Mouse (Mus musculus) neural tube, embryonic 12.5 days (tissue): ENCODE data around the gene Rasgrf2. TPM values are rescaled to one million over a fixed set of nuclear protein-coding genes. Genes with fewer than 3 reads are reported as not detected.
A peak's percentile ranks its signal among the peaks of the same experiment; 100 is the strongest.

Experiments
- ATAC-seq: fragments of 200-750 bp; cut with Nextera tagmentation; 2 replicates; pipeline ENCODE4 v1.8.0; 2017; ENCODE audit warnings: low read depth, mild to moderate bottlenecking, moderate TSS enrichment, moderate library complexity; ENCODE audit not compliant: low FRiP score
- H3K27ac ChIP-seq: fragments of 300-500 bp; sonication (generic); 2 replicates; pipeline ENCODE4 v1.5.1; 2016
- H3K27me3 ChIP-seq: fragments of 300-500 bp; sonication (generic); replicated peaks from 2 replicates; pipeline ENCODE4 v1.6.1; 2016; ENCODE audit warnings: mild to moderate bottlenecking
- H3K36me3 ChIP-seq: fragments of 300-500 bp; sonication (generic); 2 replicates; pipeline ENCODE4 v1.6.1; 2016; ENCODE audit warnings: mild to moderate bottlenecking
- H3K4me1 ChIP-seq: fragments of 300-500 bp; sonication (generic); 2 replicates; pipeline ENCODE4 v1.6.1; 2016
- H3K4me2 ChIP-seq: fragments of 300-500 bp; sonication (generic); replicated peaks from 2 replicates; pipeline ENCODE4 v1.6.1; 2016; ENCODE audit warnings: mild to moderate bottlenecking
- H3K4me3 ChIP-seq: fragments of 300-500 bp; sonication (generic); 2 replicates; pipeline ENCODE4 v1.5.1; 2016
- H3K9ac ChIP-seq: fragments of 300-500 bp; sonication (generic); 2 replicates; pipeline ENCODE4 v1.6.1; 2016; ENCODE audit warnings: mild to moderate bottlenecking
- H3K9me3 ChIP-seq: fragments of 300-500 bp; sonication (generic); 2 replicates; pipeline ENCODE4 v1.6.1; 2016; ENCODE audit warnings: mild to moderate bottlenecking
- WGBS: fragments of 180-500 bp; shearing (Covaris S2); methylation state at CpG from one replicate; pipeline ENCODE4 v1.1.7; 2016; 5-methylcytosine and 5-hydroxymethylcytosine counted together
- polyA plus RNA-seq: library from polyadenylated mRNA; unstranded; fragments of >200 nt; fragmentation: Nextera tagmentation; extraction: Ambion mirVana; gene quantifications from 2 replicates; pipeline ENCODE4 v1.2.1, GENCODE M21; 2016

Rasgrf2 gene
- polyA plus RNA-seq, 1 experiment from 2014 or later: 0.56 TPM

- WGBS: 78% methylated on average over 7 of the region's 7 CpGs
- Histone ChIP-seq H3K4me1 (no peaks in the 10 kb centered on the region), H3K27me3 (no peaks in the 10 kb centered on the region), H3K9ac (no peak overlapping the region), H3K4me2 (no peak overlapping the region), H3K4me3 (no peak overlapping the region), H3K9me3 (no peaks in the 10 kb centered on the region), H3K27ac (no peak overlapping the region), H3K36me3 (no peaks in the 10 kb centered on the region)
- no peak for ATAC-seq
Measured at GRCm38 (mm10) chr13:92098484-92098883, 33.0 kb downstream of the Rasgrf2 start.

DNA sequence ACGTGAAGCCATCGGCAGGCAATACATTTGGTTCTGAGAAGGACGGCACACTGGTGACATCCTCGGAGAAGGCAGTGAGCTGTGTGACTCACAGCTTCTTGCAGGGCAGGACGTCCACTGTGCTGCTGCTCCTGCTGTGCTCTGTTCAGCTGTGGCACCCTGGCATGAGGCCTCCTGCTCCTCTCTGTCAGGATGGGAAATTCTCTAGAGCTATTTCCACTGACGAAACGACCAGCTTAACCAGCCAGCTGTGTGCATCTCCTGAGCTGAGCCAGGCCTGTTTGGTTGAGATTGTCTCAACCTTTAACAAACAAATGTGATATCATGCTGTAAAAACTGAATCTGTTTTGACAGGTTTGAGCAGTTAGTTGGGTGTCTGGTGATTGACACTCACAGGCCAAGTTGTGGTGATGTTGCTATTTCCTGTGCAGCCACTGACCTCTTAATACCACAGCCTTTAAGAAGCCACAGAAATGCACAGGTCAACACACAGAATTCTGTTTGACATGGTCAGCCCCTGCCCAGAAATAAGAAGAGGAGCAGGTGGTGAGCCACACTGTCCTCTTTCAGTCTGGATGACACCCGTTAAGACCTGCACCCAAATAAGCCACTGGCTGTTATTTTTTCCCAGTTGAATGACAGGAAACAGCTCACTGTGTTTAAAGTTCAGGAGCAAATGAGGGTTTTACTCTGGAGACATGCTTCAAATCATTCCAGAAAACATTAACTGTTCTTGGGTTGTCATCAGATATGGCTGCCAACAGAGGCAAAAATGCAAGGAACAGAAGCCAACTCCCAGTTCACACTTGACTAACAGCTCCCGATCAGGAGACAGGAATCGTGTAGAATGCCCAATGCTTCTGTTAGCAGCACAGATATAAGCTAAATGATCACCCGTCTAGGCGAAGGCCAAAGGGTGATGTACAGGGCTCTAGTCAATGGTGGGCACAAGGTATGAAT lies 36.0 kb downstream of the Rasgrf2 start:
- Histone ChIP-seq H3K4me3 (no peak overlapping the region), H3K4me2 (no peak overlapping the region), H3K27me3 (no peaks in the 10 kb centered on the region), H3K4me1 (no peaks in the 10 kb centered on the region), H3K9ac (no peak overlapping the region), H3K36me3 (no peaks in the 10 kb centered on the region), H3K9me3 (no peaks in the 10 kb centered on the region), H3K27ac (no peak overlapping the region)
- ATAC-seq: no peak
- WGBS: 74% methylated on average over 12 of the region's 12 CpGs

GRCm38 (mm10) chr13:92093712-92094290 lies 37.7 kb downstream of the Rasgrf2 start:
- Histone ChIP-seq H3K4me2 (no peak overlapping the region), H3K9me3 (no peaks in the 10 kb centered on the region), H3K9ac (no peak overlapping the region), H3K27me3 (no peaks in the 10 kb centered on the region), H3K36me3 (no peaks in the 10 kb centered on the region), H3K4me3 (no peak overlapping the region), H3K4me1 (no peaks in the 10 kb centered on the region), H3K27ac (no peak overlapping the region)
- ATAC-seq: no peak
- 89% methylated on average over 6 of the region's 6 CpGs for WGBS

DNA sequence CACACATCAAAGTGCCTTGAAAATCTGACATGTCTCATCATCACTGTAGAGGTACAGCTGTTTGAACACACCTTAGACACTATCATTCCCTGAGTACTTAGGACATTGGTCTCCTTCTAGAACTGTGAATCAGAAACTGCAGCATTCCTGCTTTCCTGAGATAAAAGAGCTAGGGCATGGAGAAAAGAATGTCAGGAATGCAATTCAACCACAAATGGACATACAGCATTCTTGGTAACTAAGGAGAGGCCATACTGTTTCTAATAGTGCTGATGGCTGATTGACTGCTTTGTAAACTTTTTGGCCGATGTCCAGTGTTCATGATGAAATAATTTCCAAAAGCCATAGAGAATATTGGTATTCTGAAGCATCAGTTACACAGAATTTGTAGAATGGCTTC lies 58.3 kb downstream of the Rasgrf2 start:
- no peaks in the 10 kb centered on the region for H3K9me3 ChIP-seq
- H3K4me2 ChIP-seq: no peak overlapping the region
- no peaks in the 10 kb centered on the region for H3K27me3 ChIP-seq
- no peaks in the 10 kb centered on the region for H3K36me3 ChIP-seq
- H3K4me3 ChIP-seq: no peak overlapping the region
- H3K4me1 ChIP-seq: no peaks in the 10 kb centered on the region
- no peak for ATAC-seq
- WGBS: 86% methylated on average over 1 of the region's 1 CpGs
- H3K27ac ChIP-seq: no peak overlapping the region
- H3K9ac ChIP-seq: no peak overlapping the region

- no peaks in the 10 kb centered on the region for H3K36me3 ChIP-seq
- H3K4me1 ChIP-seq: no peaks in the 10 kb centered on the region
- no peak for ATAC-seq
- H3K4me3 ChIP-seq: no peak overlapping the region
- no peaks in the 10 kb centered on the region for H3K27me3 ChIP-seq
- H3K9me3 ChIP-seq: no peaks in the 10 kb centered on the region
- no peak overlapping the region for H3K4me2 ChIP-seq
- H3K9ac ChIP-seq: no peak overlapping the region
- no peak overlapping the region for H3K27ac ChIP-seq
Measured at GRCm38 (mm10) chr13:92068651-92069050, 62.8 kb downstream of the Rasgrf2 start.

GRCm38 (mm10) chr13:92067831-92068230 lies 63.6 kb downstream of the Rasgrf2 start:
- no peak for ATAC-seq
- no peaks in the 10 kb centered on the region for H3K27me3 ChIP-seq
- WGBS: 77% methylated on average over 2 of the region's 2 CpGs
- H3K36me3 ChIP-seq: no peaks in the 10 kb centered on the region
- H3K4me3 ChIP-seq: no peak overlapping the region
- no peaks in the 10 kb centered on the region for H3K9me3 ChIP-seq
- H3K4me1 ChIP-seq: no peaks in the 10 kb centered on the region
- no peak overlapping the region for H3K27ac ChIP-seq
- no peak overlapping the region for H3K4me2 ChIP-seq
- no peak overlapping the region for H3K9ac ChIP-seq

DNA sequence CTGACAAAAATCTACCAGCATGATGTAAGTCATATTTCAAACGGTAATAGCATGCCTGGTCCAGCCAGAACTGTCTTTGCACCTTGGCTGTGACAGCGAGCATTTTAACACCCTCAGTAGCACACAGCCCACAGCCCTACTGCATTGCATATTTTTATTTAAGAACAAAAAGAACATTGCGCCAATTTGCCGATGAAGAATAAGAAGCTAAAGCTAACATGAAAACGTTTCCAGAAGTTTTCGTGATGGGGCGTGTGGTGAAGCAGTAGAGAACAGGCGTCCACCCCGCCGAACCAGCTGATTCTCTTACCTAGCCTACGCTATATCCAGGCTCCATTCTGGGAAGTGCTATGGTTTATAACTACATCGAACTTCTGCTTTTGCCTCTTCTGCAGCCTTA lies 77.7 kb downstream of the Rasgrf2 start:
- no peak overlapping the region for H3K4me3 ChIP-seq
- no peaks in the 10 kb centered on the region for H3K9me3 ChIP-seq
- ATAC-seq: no peak
- no peaks in the 10 kb centered on the region for H3K36me3 ChIP-seq
- no peak overlapping the region for H3K4me2 ChIP-seq
- H3K4me1 ChIP-seq: no peaks in the 10 kb centered on the region
- 96% methylated on average over 12 of the region's 12 CpGs for WGBS
- no peak overlapping the region for H3K9ac ChIP-seq
- no peaks in the 10 kb centered on the region for H3K27me3 ChIP-seq
- H3K27ac ChIP-seq: no peak overlapping the region

DNA sequence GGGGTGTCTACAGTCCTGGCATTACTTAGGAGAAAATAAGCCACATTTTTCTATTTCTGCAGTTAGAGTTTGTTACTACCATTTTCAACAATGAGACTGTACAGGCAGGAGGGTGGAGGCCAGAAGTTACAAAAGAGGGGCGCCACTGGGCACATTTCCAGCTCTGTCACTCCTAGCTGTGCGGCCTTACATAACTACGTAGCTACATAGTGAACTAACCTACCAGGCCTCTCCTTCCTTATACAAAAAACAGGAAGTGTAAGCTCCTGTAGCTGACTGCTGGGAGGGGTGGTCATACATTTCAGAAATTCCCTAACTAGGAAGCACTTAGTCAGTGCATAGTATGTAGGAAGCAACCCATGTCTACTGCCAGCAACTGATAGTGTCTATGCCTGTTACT lies 78.5 kb downstream of the Rasgrf2 start:
- Histone ChIP-seq H3K9ac (no peak overlapping the region), H3K27ac (no peak overlapping the region), H3K4me2 (no peak overlapping the region), H3K4me1 (no peaks in the 10 kb centered on the region), H3K9me3 (no peaks in the 10 kb centered on the region), H3K27me3 (no peaks in the 10 kb centered on the region), H3K36me3 (no peaks in the 10 kb centered on the region), H3K4me3 (no peak overlapping the region)
- no peak for ATAC-seq
- WGBS: 91% methylated on average over 3 of the region's 3 CpGs

DNA sequence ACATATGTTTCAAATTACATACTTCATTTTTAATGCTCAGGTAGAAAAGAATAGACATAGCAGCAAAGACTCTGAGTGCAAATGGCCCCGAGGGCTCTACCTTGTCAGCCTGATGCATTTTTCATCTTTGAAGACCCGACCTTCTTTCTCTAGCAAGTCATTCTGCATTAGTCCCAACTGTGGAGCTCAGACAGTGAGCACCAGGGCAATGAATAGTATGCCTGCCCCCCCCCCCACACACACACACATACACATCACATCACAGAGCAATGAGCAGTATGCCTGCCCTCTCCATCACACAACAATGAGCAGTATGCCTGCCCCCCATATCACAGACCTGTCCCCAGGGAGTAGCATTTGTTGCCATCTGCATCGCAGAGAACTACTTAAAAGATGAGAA lies 80.2 kb downstream of the Rasgrf2 start:
- Histone ChIP-seq H3K27ac (no peak overlapping the region), H3K9ac (no peak overlapping the region), H3K4me1 (no peaks in the 10 kb centered on the region), H3K36me3 (no peaks in the 10 kb centered on the region), H3K4me2 (no peak overlapping the region), H3K9me3 (no peaks in the 10 kb centered on the region), H3K27me3 (no peaks in the 10 kb centered on the region), H3K4me3 (no peak overlapping the region)
- no peak for ATAC-seq
- 78% methylated on average over 3 of the region's 3 CpGs for WGBS

GRCm38 (mm10) chr13:92041584-92042563 lies 89.6 kb downstream of the Rasgrf2 start:
- WGBS: 28% methylated on average over 8 of the region's 8 CpGs
- peak; percentile 61; the same call in 1 of the 2 replicates for ATAC-seq
- H3K9ac ChIP-seq: no peak overlapping the region
- no peaks in the 10 kb centered on the region for H3K36me3 ChIP-seq
- H3K4me2 ChIP-seq: no peak overlapping the region
- H3K4me1 ChIP-seq: peaks cover 13% of the 10 kb centered on the region
- H3K27ac ChIP-seq: no peak overlapping the region
- no peaks in the 10 kb centered on the region for H3K27me3 ChIP-seq
- H3K9me3 ChIP-seq: no peaks in the 10 kb centered on the region
- H3K4me3 ChIP-seq: no peak overlapping the region

- Histone ChIP-seq H3K36me3 (no peaks in the 10 kb centered on the region), H3K4me3 (no peak overlapping the region), H3K4me1 (no peaks in the 10 kb centered on the region), H3K27me3 (no peaks in the 10 kb centered on the region), H3K27ac (no peak overlapping the region), H3K4me2 (no peak overlapping the region), H3K9me3 (no peaks in the 10 kb centered on the region), H3K9ac (no peak overlapping the region)
- 93% methylated on average over 24 of the region's 24 CpGs for WGBS
- no peak for ATAC-seq
Measured at GRCm38 (mm10) chr13:92030364-92031057, 100.9 kb downstream of the Rasgrf2 start.
